Mouse (Mus musculus) layer of hippocampus, adult 6 months (tissue): ENCODE measurements around the gene Hamp. TPM values are rescaled to one million over a fixed set of nuclear protein-coding genes. Genes with fewer than 3 reads are reported as not detected.

Experiments used
- long read RNA-seq, 2 experiments: library from polyadenylated mRNA; unstranded; transcript quantifications; one replicate each; pipeline ENCODE4 v2.0.0; 2019 to 2020
- polyA plus RNA-seq: library from polyadenylated mRNA; unstranded; fragments of <200 nt; fragmentation: Nextera tagmentation; gene quantifications from 2 replicates; pipeline ENCODE4 v1.2.3, GENCODE M21; 2021

Gene Hamp
- not detected in 2 replicates for polyA plus RNA-seq
- long read RNA-seq, experiment 1, result 0 reads
- long read RNA-seq, experiment 2, result 0 reads

GRCm38 (mm10) chr7:30943909-30944635 is at the start of gene Hamp:
Gene Hamp, minus strand, starts transcription at chr7:30944032.

GRCm38 (mm10) chr7:30973501-30974289 is 29.9 kb upstream of the Hamp start, which contains the start of gene Fam187b:
Gene Fam187b, plus strand, starts transcription at chr7:30973790.

GRCm38 (mm10) chr7:30973251-30973500 is 29.3 kb upstream of the Hamp start, which contains the start of gene Lsr:
Gene Lsr, minus strand, starts transcription at chr7:30973464.

GRCm38 (mm10) chr7:30956756-30957366 is 13.0 kb upstream of the Hamp start, which contains the start of gene Usf2:
Gene Usf2, minus strand, starts transcription at chr7:30956803.

GRCm38 (mm10) chr7:30924581-30924980 is 19.3 kb downstream of the Hamp start, which contains the start of gene Hamp2:
Gene Hamp2, minus strand, starts transcription at chr7:30924681.

GRCm38 (mm10) chr7:30914732-30915131 is 29.1 kb downstream of the Hamp start, which contains the start of gene Mag:
Gene Mag, minus strand, starts transcription at chr7:30914873.

Other genes with a start within 250 kb of the Hamp start
- not detected in 2 replicates for gene 2200002J24Rik, start 245.1 kb downstream of the Hamp start, polyA plus RNA-seq
- gene Atp4a, start 231.8 kb downstream of the Hamp start, polyA plus RNA-seq, result 1.1 and 1.2 TPM in 2 replicates
- 194 and 230 TPM in 2 replicates for gene Tmem147, start 214.5 kb downstream of the Hamp start, polyA plus RNA-seq
- not detected in 2 replicates for gene Gapdhs, start 200.4 kb downstream of the Hamp start, polyA plus RNA-seq
- 3.8 and 3.9 TPM in 2 replicates for gene Sbsn, start 192.6 kb downstream of the Hamp start, polyA plus RNA-seq
- gene Dmkn, start 180.3 kb downstream of the Hamp start, polyA plus RNA-seq, result 2.9 and 4.1 TPM in 2 replicates
- not detected in 2 replicates for gene Krtdap, start 156.1 kb downstream of the Hamp start, polyA plus RNA-seq
- not detected in 2 replicates for gene Ffar2, start 120.3 kb downstream of the Hamp start, polyA plus RNA-seq
- not detected in 2 replicates for gene Ffar3, start 87.9 kb downstream of the Hamp start, polyA plus RNA-seq
- gene Ffar1, start 82.5 kb downstream of the Hamp start, polyA plus RNA-seq, result not detected in 2 replicates
- 0.04 and 0.13 TPM in 2 replicates for gene Cd22, start 63.7 kb downstream of the Hamp start, polyA plus RNA-seq
- 78.5 and 92.5 TPM in 2 replicates for gene Mag, start 29.2 kb downstream of the Hamp start, polyA plus RNA-seq
- not detected in 2 replicates for gene Hamp2, start 19.4 kb downstream of the Hamp start, polyA plus RNA-seq
- 13.1 and 13.9 TPM in 2 replicates for gene Usf2, start 12.8 kb upstream of the Hamp start, polyA plus RNA-seq
- gene Lsr, start 29.4 kb upstream of the Hamp start, polyA plus RNA-seq, result 6.0 and 7.0 TPM in 2 replicates
- gene Fam187b, start 29.8 kb upstream of the Hamp start, polyA plus RNA-seq, result 0.11 and 0.83 TPM in 2 replicates
- 10.3 and 15.4 TPM in 2 replicates for gene Fxyd5, start 98.4 kb upstream of the Hamp start, polyA plus RNA-seq
- gene Fxyd7, start 107.4 kb upstream of the Hamp start, polyA plus RNA-seq, result 175 and 204 TPM in 2 replicates
- gene Fxyd1, start 113.2 kb upstream of the Hamp start, polyA plus RNA-seq, result 223 and 537 TPM in 2 replicates
- gene Lgi4, start 115.3 kb upstream of the Hamp start, polyA plus RNA-seq, result 6.2 and 7.4 TPM in 2 replicates
- 0.97 and 1.5 TPM in 2 replicates for gene Fxyd3, start 132.7 kb upstream of the Hamp start, polyA plus RNA-seq
- gene Hpn, start 171.3 kb upstream of the Hamp start, polyA plus RNA-seq, result 0.44 and 0.48 TPM in 2 replicates
- 62.7 and 80.2 TPM in 2 replicates for gene Scn1b, start 183.0 kb upstream of the Hamp start, polyA plus RNA-seq
- 48.8 and 55.0 TPM in 2 replicates for gene Gramd1a, start 211.9 kb upstream of the Hamp start, polyA plus RNA-seq